Mouse (Mus musculus): ENCODE measurements around the gene Kctd15.

- TF ChIP-seq TAL1 (IDR thresholded peaks at IDR 0.05; ENCODE audit: low read length): no peak
- no peak for TF ChIP-seq GATA1 (IDR thresholded peaks at IDR 0.05; ENCODE audit: low read length)
Observed at GRCm38 (mm10) chr7:34680771-34681421, 24.4 kb upstream of the Kctd15 start.
